Mouse (Mus musculus) megakaryocyte, embryonic 14.5 days (primary cell): ENCODE measurements around the gene Ppp1r14a.

Experiments
- FLI1 ChIP-seq: IDR thresholded peaks from 2 replicates; pipeline ENCODE4 v1.6.1; 2012; ENCODE audit warnings: low read length, inconsistent platforms, mixed read lengths
- GATA1 ChIP-seq: IDR thresholded peaks from 3 replicates; pipeline ENCODE4 v1.6.1; 2012; ENCODE audit warnings: mixed read lengths, low read length, inconsistent platforms, borderline replicate concordance

DNA sequence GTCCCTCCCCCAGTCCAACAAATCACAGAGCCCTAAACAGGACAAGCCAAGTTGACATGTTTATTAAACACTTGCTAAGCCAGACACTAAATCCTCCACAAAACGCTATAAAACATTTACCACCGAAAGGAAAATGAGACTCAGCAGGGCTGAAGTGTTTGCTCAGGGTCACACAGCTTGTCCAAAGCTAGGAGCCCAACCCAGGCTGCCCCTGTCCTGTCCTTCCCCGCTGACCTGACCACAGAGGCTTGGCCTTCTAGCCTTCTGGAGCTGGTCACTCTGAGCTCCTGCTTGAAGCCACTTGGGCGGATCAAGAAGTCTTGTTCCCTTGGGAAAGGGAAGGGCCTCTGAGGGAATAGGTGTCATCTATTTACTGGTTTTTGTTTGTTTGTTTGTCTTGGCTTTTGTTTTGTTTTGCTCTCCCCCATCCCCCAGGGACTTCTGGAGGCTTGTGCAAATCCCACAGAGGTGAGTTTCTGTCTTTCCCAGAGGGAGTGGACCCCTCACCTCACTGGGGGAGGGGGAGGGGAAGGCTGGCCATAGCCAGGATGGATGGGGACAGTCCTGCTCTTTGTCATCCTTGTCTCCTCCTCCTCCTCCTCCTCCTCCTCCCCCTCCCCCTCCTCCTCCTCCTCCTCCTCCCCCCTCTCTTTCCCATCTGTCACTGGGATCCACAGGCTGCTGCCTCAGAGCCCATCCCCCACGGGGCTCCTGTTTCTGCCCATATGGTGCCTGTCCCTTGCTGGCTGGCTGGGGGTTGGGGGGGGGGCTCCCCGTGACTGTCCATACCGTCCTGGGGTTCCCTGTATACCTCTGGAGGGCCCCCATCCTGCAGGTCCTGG, 2.7 kb downstream of the Ppp1r14a start:
- no peak for TF ChIP-seq GATA1
- TF ChIP-seq FLI1: no peak
